Comparison of ENCODE assay signal across 8 mouse cellular contexts in the genomic region with DNA sequence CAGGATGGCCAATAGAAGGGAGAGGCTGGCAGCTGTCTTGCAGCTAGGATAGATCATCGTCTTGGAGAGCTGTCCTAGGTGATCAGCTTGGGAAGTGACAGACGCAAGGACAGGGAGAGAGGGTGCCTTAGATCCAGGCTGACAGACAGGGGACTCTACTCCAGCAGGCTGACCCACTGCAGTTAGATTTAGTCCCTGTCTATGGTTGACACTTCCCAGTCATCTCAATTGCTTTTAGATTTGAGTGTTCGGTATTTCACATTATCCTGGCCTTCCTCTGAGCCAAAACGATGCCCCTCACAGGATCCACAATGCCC. TPM values are rescaled to one million over a fixed set of nuclear protein-coding genes. Genes with fewer than 3 reads are reported as not detected.
DNase-seq lines count a peak whose midpoint lies in the region; ATAC-seq lines count a peak whose summit lies in the region.

No protein-coding gene starts in this region.

- ATAC-seq in hindbrain, embryonic 15.5 days (ENCODE audit: low FRiP score, low read depth) = peak; percentile 59; the same call in 1 of the 2 replicates
- ATAC-seq in midbrain, embryonic 11.5 days (ENCODE audit: low FRiP score) = peak; percentile 50

- no peak overlapping the region for H3K27ac ChIP-seq in heart, embryonic 10.5 days
- H3K27ac ChIP-seq in embryonic facial prominence, embryonic 10.5 days (replicated peaks) = no peak overlapping the region
- H3K27ac ChIP-seq in hindbrain, embryonic 15.5 days (replicated peaks) = no peak overlapping the region
- no peak overlapping the region for H3K27ac ChIP-seq in midbrain, embryonic 11.5 days (ENCODE audit: low read depth, low read length)

- H3K27me3 ChIP-seq in heart, embryonic 10.5 days (ENCODE audit: insufficient read depth, poor library complexity, severe bottlenecking) = peaks cover 36% of the 10 kb centered on the region
- H3K27me3 ChIP-seq in embryonic facial prominence, embryonic 10.5 days (replicated peaks; ENCODE audit: low read depth, poor library complexity, severe bottlenecking) = peaks cover 63% of the 10 kb centered on the region
- H3K27me3 ChIP-seq in hindbrain, embryonic 15.5 days = peaks cover 21% of the 10 kb centered on the region
- peaks cover 9% of the 10 kb centered on the region for H3K27me3 ChIP-seq in midbrain, embryonic 11.5 days (ENCODE audit: control insufficient read depth, insufficient read depth, low read length)

- peaks cover 31% of the 10 kb centered on the region for H3K4me1 ChIP-seq in heart, embryonic 10.5 days
- H3K4me1 ChIP-seq in embryonic facial prominence, embryonic 10.5 days = peaks cover 21% of the 10 kb centered on the region
- peaks cover 9% of the 10 kb centered on the region for H3K4me1 ChIP-seq in hindbrain, embryonic 15.5 days (replicated peaks)
- no peaks in the 10 kb centered on the region for H3K4me1 ChIP-seq in midbrain, embryonic 11.5 days (ENCODE audit: control insufficient read depth, insufficient read depth, low read length)

- DNase-seq in heart, embryonic 10.5 days (ENCODE audit: low spot score) = no peak
- no peak for DNase-seq in heart, adult 11 months
- DNase-seq in embryonic facial prominence, embryonic 10.5 days (ENCODE audit: low spot score) = no peak
- DNase-seq in midbrain, embryonic 11.5 days (ENCODE audit: low spot score, missing footprints) = no peak
- no peak for DNase-seq in Muller cell, postnatal 12 days (ENCODE audit: inconsistent ontology term)
- no peak for DNase-seq in cerebellum, adult 11 months
- DNase-seq in lung, postnatal 36 days = no peak

- H3K9ac ChIP-seq in hindbrain, embryonic 15.5 days = no peak overlapping the region
- H3K9ac ChIP-seq in midbrain, embryonic 11.5 days (ENCODE audit: low read length) = no peak overlapping the region

- H3K9me3 ChIP-seq in heart, embryonic 10.5 days = no peaks in the 10 kb centered on the region
- H3K9me3 ChIP-seq in embryonic facial prominence, embryonic 10.5 days = no peaks in the 10 kb centered on the region
- no peaks in the 10 kb centered on the region for H3K9me3 ChIP-seq in hindbrain, embryonic 15.5 days
- no peaks in the 10 kb centered on the region for H3K9me3 ChIP-seq in midbrain, embryonic 11.5 days (ENCODE audit: control insufficient read depth, low read length)

- WGBS in heart, embryonic 10.5 days = 42% methylated on average over 4 of the region's 4 CpGs
- WGBS in embryonic facial prominence, embryonic 10.5 days = 52% methylated on average over 4 of the region's 4 CpGs
- WGBS in hindbrain, embryonic 15.5 days = 52% methylated on average over 4 of the region's 4 CpGs
- 50% methylated on average over 4 of the region's 4 CpGs for WGBS in midbrain, embryonic 11.5 days

- no peaks in the 10 kb centered on the region for H3K36me3 ChIP-seq in heart, embryonic 10.5 days
- H3K36me3 ChIP-seq in embryonic facial prominence, embryonic 10.5 days (replicated peaks) = no peaks in the 10 kb centered on the region
- no peaks in the 10 kb centered on the region for H3K36me3 ChIP-seq in hindbrain, embryonic 15.5 days
- H3K36me3 ChIP-seq in midbrain, embryonic 11.5 days (ENCODE audit: control insufficient read depth, insufficient read depth, low read length) = no peaks in the 10 kb centered on the region

- peak overlapping the region; percentile 44; the same call in 1 of the 2 replicates for H3K4me2 ChIP-seq in hindbrain, embryonic 15.5 days
- H3K4me2 ChIP-seq in midbrain, embryonic 11.5 days = no peak overlapping the region

- 0 out of 2 replicates have a peak overlapping the region, but pooled peaks have one; percentile 46 for H3K4me3 ChIP-seq in heart, embryonic 10.5 days
- H3K4me3 ChIP-seq in embryonic facial prominence, embryonic 10.5 days = peak overlapping the region; percentile 45
- H3K4me3 ChIP-seq in hindbrain, embryonic 15.5 days = no peak overlapping the region
- no peak overlapping the region for H3K4me3 ChIP-seq in midbrain, embryonic 11.5 days (ENCODE audit: low read depth, low read length)

RNA-seq across cellular contexts. Expression of a gene that starts 39.6 kb away (rescaled TPM):
- not detected in 2 replicates for polyA plus RNA-seq in heart, embryonic 10.5 days (2016; fragmentation: Nextera tagmentation; extraction: Ambion mirVana)
- not detected in 2 replicates for polyA plus RNA-seq in embryonic facial prominence, embryonic 10.5 days (2016; fragmentation: Nextera tagmentation; extraction: Ambion mirVana)
- not detected in 2 replicates for polyA plus RNA-seq in hindbrain, embryonic 15.5 days (2015; fragmentation: Nextera tagmentation; extraction: Ambion mirVana)
- polyA plus RNA-seq in midbrain, embryonic 11.5 days (2014; fragmentation: Nextera tagmentation; extraction: Ambion mirVana) = not detected in 2 replicates

RNA-seq across cellular contexts. Expression of a gene that starts 40.2 kb away (rescaled TPM):
- polyA plus RNA-seq in heart, embryonic 10.5 days (2016; fragmentation: Nextera tagmentation; extraction: Ambion mirVana) = 37.6 and 40.9 TPM in 2 replicates
- 34.1 and 37.9 TPM in 2 replicates for polyA plus RNA-seq in embryonic facial prominence, embryonic 10.5 days (2016; fragmentation: Nextera tagmentation; extraction: Ambion mirVana)
- polyA plus RNA-seq in hindbrain, embryonic 15.5 days (2015; fragmentation: Nextera tagmentation; extraction: Ambion mirVana) = 44.9 and 47.8 TPM in 2 replicates
- 48.5 and 51.6 TPM in 2 replicates for polyA plus RNA-seq in midbrain, embryonic 11.5 days (2014; fragmentation: Nextera tagmentation; extraction: Ambion mirVana)

RNA-seq across cellular contexts. Expression of a gene that starts 52.8 kb away (rescaled TPM):
- polyA plus RNA-seq in heart, embryonic 10.5 days (2016; fragmentation: Nextera tagmentation; extraction: Ambion mirVana) = 66.7 and 74.4 TPM in 2 replicates
- 72.3 and 72.6 TPM in 2 replicates for polyA plus RNA-seq in embryonic facial prominence, embryonic 10.5 days (2016; fragmentation: Nextera tagmentation; extraction: Ambion mirVana)
- polyA plus RNA-seq in hindbrain, embryonic 15.5 days (2015; fragmentation: Nextera tagmentation; extraction: Ambion mirVana) = 34.2 and 44.3 TPM in 2 replicates
- polyA plus RNA-seq in midbrain, embryonic 11.5 days (2014; fragmentation: Nextera tagmentation; extraction: Ambion mirVana) = 57.1 and 59.6 TPM in 2 replicates

Comparison
In these comparisons a context has a peak if more than half of its experiments do, and no peak if none do; other contexts are left out.
1. H3K4me3 ChIP-seq: peak in heart, embryonic 10.5 days (single experiment) and embryonic facial prominence, embryonic 10.5 days (single experiment); none in hindbrain, embryonic 15.5 days (single experiment) and midbrain, embryonic 11.5 days (single experiment).